Mouse (Mus musculus) MEL (cell line): Measurements from ENCODE around the gene Eif4e3. TPM values are rescaled to one million over a fixed set of nuclear protein-coding genes. Genes with fewer than 3 reads are reported as not detected.

ENCODE experiments used
- DNase-seq: peaks from one replicate; pipeline ENCODE4 v3.0.0; 2011; ENCODE audit warnings: low read depth, low spot score
- H3K27ac ChIP-seq: 2 replicates; pipeline ENCODE4 v1.5.1; 2012; ENCODE audit warnings: low read depth, mild to moderate bottlenecking, control low read depth, low read length, moderate library complexity; ENCODE audit not compliant: control insufficient read depth
- H3K27me3 ChIP-seq, 2 experiments: fragments of 150-350 bp in 1 of 2; sonication (generic) in 1 of 2; 2 replicates each; pipeline ENCODE4 v1.6.1; 2012; ENCODE audit warnings: low read length in 2 of 2, mild to moderate bottlenecking in 2 of 2, improper control_type of control experiment in 1 of 2, moderate library complexity in 1 of 2; ENCODE audit not compliant: insufficient read depth in 2 of 2, control insufficient read depth in 1 of 2
- H3K36me3 ChIP-seq, 2 experiments: 2 replicates each; pipeline ENCODE4 v1.6.1; 2012 to 2014; ENCODE audit warnings: low read length in 2 of 2, improper control_type of control experiment in 1 of 2, inconsistent platforms in 1 of 2, mild to moderate bottlenecking in 1 of 2; ENCODE audit not compliant: insufficient read depth in 2 of 2, control insufficient read depth in 1 of 2
- H3K4me1 ChIP-seq, 2 experiments: fragments of 150-350 bp in 1 of 2; sonication (generic) in 1 of 2; 2 replicates each; pipeline ENCODE4 v1.6.1; 2012; ENCODE audit warnings: low read length in 2 of 2, improper control_type of control experiment in 1 of 2, mild to moderate bottlenecking in 1 of 2; ENCODE audit not compliant: insufficient read depth in 2 of 2, control insufficient read depth in 1 of 2
- H3K4me3 ChIP-seq, 2 experiments: fragments of 150-350 bp in 1 of 2; sonication (generic) in 1 of 2; 2 replicates each; pipeline ENCODE4 v1.5.1; 2012; ENCODE audit warnings: low read depth in 2 of 2, low read length in 2 of 2, mild to moderate bottlenecking in 2 of 2, moderate library complexity in 2 of 2, control low read depth in 1 of 2, improper control_type of control experiment in 1 of 2; ENCODE audit not compliant: control insufficient read depth in 1 of 2, insufficient read depth in 1 of 2
- H3K79me2 ChIP-seq: 2 replicates; pipeline ENCODE4 v1.6.1; 2012; ENCODE audit warnings: mild to moderate bottlenecking, low read length, moderate library complexity; ENCODE audit not compliant: control insufficient read depth, poor library complexity, insufficient read depth
- H3K9ac ChIP-seq: 2 replicates; pipeline ENCODE4 v1.6.1; 2012; ENCODE audit warnings: low read depth, mild to moderate bottlenecking, control low read depth, low read length, moderate library complexity; ENCODE audit not compliant: control insufficient read depth, poor library complexity, severe bottlenecking
- H3K9me3 ChIP-seq: fragments of 150-350 bp; sonication (generic); replicated peaks from 2 replicates; pipeline ENCODE4 v1.6.1; 2012; ENCODE audit warnings: mild to moderate bottlenecking, low read length, improper control_type of control experiment, moderate library complexity; ENCODE audit not compliant: insufficient read depth
- BHLHE40 ChIP-seq: IDR thresholded peaks from 2 replicates; pipeline ENCODE4 v1.6.1; 2012; ENCODE audit warnings: low read depth, mild to moderate bottlenecking, inconsistent platforms, low read length, improper control_type of control experiment, borderline replicate concordance
- CHD1 ChIP-seq: IDR thresholded peaks from 2 replicates; pipeline ENCODE4 v1.6.1; 2012; ENCODE audit warnings: low read depth, mild to moderate bottlenecking, inconsistent platforms, low read length, improper control_type of control experiment
- CTCF ChIP-seq, 3 experiments: IDR thresholded peaks in 2 of 3; conservative IDR thresholded peaks in 1 of 3; 2 replicates each; pipeline ENCODE4 v1.5.1; 2011 to 2012; ENCODE audit warnings: low read length in 3 of 3, low read depth in 2 of 3, mild to moderate bottlenecking in 2 of 3, improper control_type of control experiment in 1 of 3, inconsistent platforms in 1 of 3, mixed read lengths in 1 of 3, moderate library complexity in 1 of 3; ENCODE audit not compliant: control insufficient read depth in 1 of 3, insufficient read depth in 1 of 3, poor library complexity in 1 of 3, severe bottlenecking in 1 of 3
- E2F4 ChIP-seq: IDR thresholded peaks from 2 replicates; pipeline ENCODE4 v1.6.1; 2011; ENCODE audit warnings: low read depth, low read length, improper control_type of control experiment, borderline replicate concordance
- ELF1 ChIP-seq: IDR thresholded peaks from 2 replicates; pipeline ENCODE4 v1.6.1; 2014; ENCODE audit warnings: low read depth, mild to moderate bottlenecking, inconsistent platforms, low read length, improper control_type of control experiment, moderate library complexity
- GABPA ChIP-seq: IDR thresholded peaks from 2 replicates; pipeline ENCODE4 v1.6.1; 2012; ENCODE audit warnings: low read depth, mild to moderate bottlenecking, inconsistent platforms, low read length, improper control_type of control experiment, moderate library complexity
- GATA1 ChIP-seq: IDR thresholded peaks from 2 replicates; pipeline ENCODE4 v1.6.1; 2011; ENCODE audit warnings: low read depth, low read length, improper control_type of control experiment
- HCFC1 ChIP-seq: IDR thresholded peaks from 2 replicates; pipeline ENCODE4 v1.6.1; 2012; ENCODE audit warnings: low read depth, mild to moderate bottlenecking, inconsistent platforms, low read length, improper control_type of control experiment, moderate library complexity
- KAT2A ChIP-seq: conservative IDR thresholded peaks from 2 replicates; pipeline ENCODE4 v1.6.1; 2012; ENCODE audit warnings: low read depth, low read length, improper control_type of control experiment, inconsistent platforms
- MAFK ChIP-seq: IDR thresholded peaks from 2 replicates; pipeline ENCODE4 v1.6.1; 2011; ENCODE audit warnings: low read depth, mild to moderate bottlenecking, low read length, improper control_type of control experiment, borderline replicate concordance
- MAX ChIP-seq: IDR thresholded peaks from 2 replicates; pipeline ENCODE4 v1.6.1; 2011; ENCODE audit warnings: low read length, improper control_type of control experiment
- MAZ ChIP-seq: IDR thresholded peaks from 2 replicates; pipeline ENCODE4 v1.6.1; 2012; ENCODE audit warnings: low read depth, mild to moderate bottlenecking, inconsistent platforms, low read length, improper control_type of control experiment
- MEF2A ChIP-seq: IDR thresholded peaks from 2 replicates; pipeline ENCODE4 v1.6.1; 2014; ENCODE audit warnings: low read depth, mild to moderate bottlenecking, inconsistent platforms, low read length, improper control_type of control experiment; ENCODE audit not compliant: poor library complexity, insufficient replicate concordance, severe bottlenecking; ENCODE audit errors: extremely low read depth
- MYC ChIP-seq: IDR thresholded peaks from 2 replicates; pipeline ENCODE4 v1.6.1; 2011; ENCODE audit warnings: low read depth, mild to moderate bottlenecking, low read length, improper control_type of control experiment, moderate library complexity
- NELFE ChIP-seq: IDR thresholded peaks from 2 replicates; pipeline ENCODE4 v1.6.1; 2011; ENCODE audit warnings: low read depth, low read length, improper control_type of control experiment
- NRF1 ChIP-seq: IDR thresholded peaks from 2 replicates; pipeline ENCODE4 v1.6.1; 2014; ENCODE audit warnings: low read depth, mild to moderate bottlenecking, inconsistent platforms, low read length, improper control_type of control experiment, moderate library complexity; ENCODE audit not compliant: poor library complexity, insufficient read depth, severe bottlenecking
- POLR2A ChIP-seq, 2 experiments: IDR thresholded peaks; 2 replicates each; pipeline ENCODE4 v1.6.1; 2011 to 2012; ENCODE audit warnings: low read length in 2 of 2, mild to moderate bottlenecking in 2 of 2, control low read depth in 1 of 2, improper control_type of control experiment in 1 of 2, low read depth in 1 of 2, moderate library complexity in 1 of 2; ENCODE audit not compliant: control insufficient read depth in 1 of 2, insufficient read depth in 1 of 2, poor library complexity in 1 of 2
- POLR2AphosphoS2 ChIP-seq: IDR thresholded peaks from 2 replicates; pipeline ENCODE4 v1.6.1; 2011; ENCODE audit warnings: low read length, improper control_type of control experiment
- POLR2AphosphoS5 ChIP-seq: IDR thresholded peaks from 2 replicates; pipeline ENCODE4 v1.6.1; 2012; ENCODE audit warnings: low read depth, borderline replicate concordance, mild to moderate bottlenecking, inconsistent platforms, low read length, moderate library complexity, mixed read lengths
- RAD21 ChIP-seq: IDR thresholded peaks from 2 replicates; pipeline ENCODE4 v1.6.1; 2011; ENCODE audit warnings: mild to moderate bottlenecking, low read depth, low read length, improper control_type of control experiment
- SIN3A ChIP-seq: IDR thresholded peaks from 2 replicates; pipeline ENCODE4 v1.6.1; 2012; ENCODE audit warnings: low read length, improper control_type of control experiment, inconsistent platforms
- SMC3 ChIP-seq: IDR thresholded peaks from 2 replicates; pipeline ENCODE4 v1.6.1; 2011; ENCODE audit warnings: low read depth, low read length, improper control_type of control experiment
- TAL1 ChIP-seq: IDR thresholded peaks from 2 replicates; pipeline ENCODE4 v1.6.1; 2012; ENCODE audit warnings: mild to moderate bottlenecking, inconsistent platforms, low read length, moderate library complexity, mixed read lengths
- TBP ChIP-seq: IDR thresholded peaks from 2 replicates; pipeline ENCODE4 v1.8.0; 2011; ENCODE audit warnings: low read depth, low read length, improper control_type of control experiment
- TCF12 ChIP-seq: IDR thresholded peaks from 2 replicates; pipeline ENCODE4 v1.6.1; 2014; ENCODE audit warnings: low read depth, mild to moderate bottlenecking, inconsistent platforms, low read length, improper control_type of control experiment, moderate library complexity
- UBTF ChIP-seq: IDR thresholded peaks from 2 replicates; pipeline ENCODE4 v1.6.1; 2012; ENCODE audit warnings: low read depth, mild to moderate bottlenecking, inconsistent platforms, low read length, improper control_type of control experiment, moderate library complexity, borderline replicate concordance; ENCODE audit not compliant: insufficient read depth
- USF1 ChIP-seq: IDR thresholded peaks from 2 replicates; pipeline ENCODE4 v1.6.1; 2014; ENCODE audit warnings: low read depth, mild to moderate bottlenecking, inconsistent platforms, low read length, improper control_type of control experiment, moderate library complexity
- polyA plus RNA-seq, 2 experiments: library from polyadenylated mRNA; stranded (reverse) in 1 of 2; unstranded in 1 of 2; fragments of >175 nt in 1 of 2; fragments of >200 nt in 1 of 2; gene quantifications; 2 replicates each; pipeline versions ENCODE4 v1.2.1 to v1.2.4; 2012; ENCODE audit warnings: low replicate concordance in 2 of 2, low read depth in 1 of 2; ENCODE audit not compliant: insufficient read length in 2 of 2, insufficient read depth in 1 of 2, missing spikeins in 1 of 2
- total RNA-seq: library from RNA; depleted of rRNA; stranded (reverse); fragments of 300-350 nt; gene quantifications from 2 replicates; pipeline ENCODE4 v1.2.3, GENCODE M21; 2012

Gene Eif4e3
- total and polyA plus RNA-seq, 3 experiments: not detected

- no peak overlapping the region for H3K4me3 ChIP-seq
- H3K9me3 ChIP-seq: no peaks in the 10 kb centered on the region
- no peak for TF ChIP-seq E2F4
- TF ChIP-seq MYC: no peak
- TF ChIP-seq TCF12: no peak
- TF ChIP-seq CHD1: no peak
- no peak for TF ChIP-seq TBP
- TF ChIP-seq POLR2A (IDR thresholded peaks at IDR 0.05; ENCODE audit: control insufficient read depth in 1 of 2, insufficient read depth in 1 of 2, low read depth in 1 of 2, low read length in 2 of 2, poor library complexity in 1 of 2): no peak
- no peak for TF ChIP-seq UBTF
- TF ChIP-seq MEF2A: no peak
- no peak for TF ChIP-seq MAFK
- TF ChIP-seq RAD21: no peak
- TF ChIP-seq MAX: no peak
- TF ChIP-seq POLR2AphosphoS5: no peak
- TF ChIP-seq TAL1: no peak
- no peak for TF ChIP-seq POLR2AphosphoS2
- no peaks in the 10 kb centered on the region for H3K27me3 ChIP-seq
- no peaks in the 10 kb centered on the region for H3K36me3 ChIP-seq
- no peak for DNase-seq
- no peaks in the 10 kb centered on the region for H3K4me1 ChIP-seq
- no peak overlapping the region for H3K27ac ChIP-seq
- H3K79me2 ChIP-seq: no peaks in the 10 kb centered on the region
- no peak overlapping the region for H3K9ac ChIP-seq
Measured at GRCm38 (mm10) chr6:99665457-99666317, 884 bp downstream of the Eif4e3 start.

GRCm38 (mm10) chr6:99663232-99663631 lies 3.3 kb downstream of the Eif4e3 start:
- H3K4me3 ChIP-seq: no peak overlapping the region
- no peak overlapping the region for H3K27ac ChIP-seq
- H3K4me1 ChIP-seq: no peaks in the 10 kb centered on the region
- no peak for DNase-seq
- H3K36me3 ChIP-seq: no peaks in the 10 kb centered on the region
- no peak overlapping the region for H3K9ac ChIP-seq
- TF ChIP-seq MAX (no peak), GATA1 (no peak), BHLHE40 (no peak), KAT2A (no peak), GABPA (no peak), NRF1 (no peak), SMC3 (no peak), NELFE (no peak), UBTF (no peak), SIN3A (no peak), ELF1 (no peak), CTCF (IDR thresholded peaks at IDR 0.05 in 2 of 3, conservative IDR thresholded peaks at IDR 0.05 in 1 of 3; ENCODE audit: control insufficient read depth in 1 of 3, insufficient read depth in 1 of 3, low read depth in 2 of 3, low read length in 3 of 3, poor library complexity in 1 of 3, severe bottlenecking in 1 of 3) (no peak), TBP (no peak), HCFC1 (no peak), MAZ (no peak), USF1 (no peak)
- TF ChIP-seq, all 39 proteins: peak for 0
- H3K79me2 ChIP-seq: no peaks in the 10 kb centered on the region
- no peaks in the 10 kb centered on the region for H3K27me3 ChIP-seq
- no peaks in the 10 kb centered on the region for H3K9me3 ChIP-seq
